Mouse (Mus musculus) A20 (cell line): Measurements from ENCODE around the gene Map3k7cl.

Experiments
- DNase-seq: peaks from one replicate; pipeline ENCODE4 v3.0.0-alpha.2; 2011; ENCODE audit warnings: low read depth, low spot score

The Map3k7cl gene

GRCm38 (mm10) chr16:87635841-87636240 lies 82.7 kb downstream of the Map3k7cl start:
- no peak for DNase-seq

DNA sequence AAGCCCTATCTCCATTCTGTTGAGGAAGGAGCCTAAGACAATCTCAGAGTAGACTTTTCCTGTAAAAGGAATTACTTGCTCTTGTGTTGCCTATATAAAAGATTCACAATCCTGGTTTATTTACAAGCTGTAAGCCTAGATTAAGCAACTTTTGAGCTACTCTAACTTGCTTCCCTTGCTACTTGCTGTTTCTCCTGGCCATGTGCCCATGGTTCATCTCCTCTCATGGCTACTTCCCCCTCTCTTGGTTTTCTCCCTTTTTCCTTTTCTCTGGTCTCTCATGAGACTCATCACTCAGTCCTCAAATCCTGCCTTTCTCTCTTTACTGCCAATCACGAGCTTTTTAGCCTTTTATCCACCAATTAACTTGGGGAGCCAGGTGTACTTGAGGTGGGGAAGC lies 85.0 kb downstream of the Map3k7cl start:
- DNase-seq: no peak

- no peak for DNase-seq
These were observed 89.1 kb downstream of the Map3k7cl start for GRCm38 (mm10) chr16:87642234-87642633.

DNA sequence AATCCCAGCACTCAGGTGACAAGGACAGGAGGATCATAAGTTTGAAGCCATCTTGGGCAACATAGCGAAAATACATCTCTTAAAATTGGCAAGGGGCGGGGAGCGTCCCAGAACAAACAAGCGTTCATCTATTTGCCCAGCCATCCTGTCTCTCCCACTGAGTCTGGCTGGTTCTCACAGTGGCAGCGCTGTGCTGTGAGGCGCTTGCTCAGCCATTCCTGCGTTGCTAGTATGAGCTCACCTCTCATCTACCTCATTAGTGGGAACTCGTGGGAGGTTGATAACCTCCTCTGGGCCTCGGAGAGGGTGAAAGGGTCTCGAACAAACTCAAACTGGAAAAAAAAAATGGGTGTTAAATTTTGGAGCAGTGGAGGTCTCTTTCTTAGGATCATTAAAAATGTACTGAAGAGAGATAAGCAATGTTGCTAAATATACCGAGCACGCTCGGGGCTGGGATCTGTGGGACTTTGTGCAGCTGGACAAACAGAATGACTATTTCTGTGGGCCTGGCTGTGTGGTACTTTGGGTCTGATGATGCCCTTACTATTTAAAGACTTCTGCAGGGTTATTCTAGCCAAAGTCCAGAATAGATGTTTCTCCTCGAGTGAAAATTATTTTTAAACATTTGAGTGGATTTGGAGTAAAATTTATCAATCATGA lies 91.1 kb downstream of the Map3k7cl start:
- DNase-seq: no peak
